Mouse (Mus musculus) MN1 (cell line): ENCODE results near the gene Maml2.
A peak's percentile ranks its signal among the peaks of the same experiment; 100 is the strongest.

Experiments
- DNase-seq: peaks from one replicate; pipeline ENCODE4 v3.0.0-alpha.2; 2016; ENCODE audit warnings: low spot score

Gene Maml2

DNA sequence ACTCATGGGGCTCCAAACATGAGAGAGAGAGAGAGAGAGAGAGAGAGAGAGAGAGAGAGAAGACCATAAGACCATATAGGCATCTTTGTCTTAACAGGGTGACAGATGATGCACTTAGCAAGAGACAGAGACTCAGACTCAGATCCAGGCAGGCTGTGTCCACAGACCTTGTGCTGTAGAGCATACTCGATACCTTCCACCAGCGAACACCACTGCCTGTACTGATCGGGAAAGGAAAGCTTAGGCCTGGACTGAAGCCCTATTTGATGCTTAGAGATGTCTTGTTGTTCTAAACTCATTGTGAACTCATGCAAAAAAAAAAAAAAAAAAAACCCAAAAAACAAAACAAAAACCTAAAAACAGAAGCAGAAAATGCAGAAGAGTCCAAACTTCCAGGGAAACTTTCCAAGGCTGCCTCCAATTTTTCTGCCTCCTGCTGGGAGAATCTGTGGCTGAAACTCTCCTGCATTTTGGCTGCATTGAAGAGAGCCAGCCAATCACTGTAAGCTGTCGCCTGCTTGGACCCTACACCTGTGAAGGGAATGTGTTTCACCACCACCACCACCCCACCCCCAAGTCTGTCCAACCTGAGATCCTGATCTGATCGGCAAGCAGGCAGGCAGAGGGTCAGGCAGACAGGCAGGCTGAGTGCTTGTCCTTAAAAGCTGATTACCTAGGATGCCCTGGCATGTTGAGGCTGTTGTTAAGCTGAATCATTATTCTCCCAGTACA lies 268.6 kb downstream of the Maml2 start:
- DNase-seq, result no peak

DNA sequence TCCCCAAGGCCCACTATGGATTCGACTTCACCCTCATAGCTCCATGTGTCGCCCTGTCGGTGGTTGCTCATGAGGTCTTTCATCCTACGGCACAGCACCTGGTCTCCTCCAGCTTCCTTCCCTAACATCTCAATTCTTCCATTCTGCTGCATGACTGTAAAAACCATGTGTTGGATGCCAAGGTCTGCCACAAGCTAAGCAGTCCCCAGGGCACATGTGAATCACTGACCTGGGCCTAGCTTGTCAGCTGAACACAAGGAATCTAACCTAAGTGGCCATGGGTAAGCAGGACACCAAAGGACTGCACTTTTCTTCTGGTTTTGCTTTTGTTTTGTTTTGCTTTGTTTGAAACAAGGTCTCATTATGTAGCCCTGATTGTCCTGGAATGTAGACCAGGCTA lies 271.3 kb downstream of the Maml2 start:
- no peak for DNase-seq

DNA sequence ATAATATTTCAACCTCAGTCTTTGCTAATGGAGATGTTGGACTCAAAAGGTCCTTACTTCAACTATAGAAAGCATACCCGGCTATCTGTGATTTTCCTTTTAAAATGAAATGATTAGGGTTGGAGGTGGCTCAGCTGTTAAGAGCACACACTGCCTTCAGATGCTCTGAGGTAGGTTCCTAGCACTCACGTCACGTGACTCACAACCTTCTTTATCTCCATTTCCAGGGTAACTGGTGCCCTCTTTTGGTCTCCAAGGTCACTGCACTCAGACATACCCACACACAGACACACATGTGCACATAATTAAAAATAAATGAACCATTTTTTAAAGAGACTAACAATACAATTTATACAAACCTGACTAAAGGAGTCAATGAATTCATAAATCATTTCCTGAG lies 275.1 kb downstream of the Maml2 start:
- no peak for DNase-seq

DNA sequence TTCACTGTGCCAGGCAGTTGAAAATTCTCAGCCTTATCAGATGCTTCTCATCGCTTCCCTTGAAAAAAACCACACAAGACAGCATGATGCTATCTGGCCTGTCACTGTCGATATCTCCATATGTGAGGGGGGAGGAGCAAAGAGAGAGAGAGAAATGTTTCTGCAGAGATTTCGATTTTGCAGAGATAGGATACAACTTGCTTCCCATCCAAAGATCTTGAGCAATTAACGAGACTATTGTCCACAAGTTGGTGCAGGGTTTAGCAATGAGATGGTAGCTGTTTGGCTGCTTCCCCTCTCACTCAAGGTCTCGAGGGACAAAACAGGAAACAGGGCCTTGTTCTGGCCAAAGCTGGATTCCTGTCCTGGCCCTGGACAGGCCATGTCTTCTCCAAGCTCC lies 276.3 kb downstream of the Maml2 start:
- DNase-seq, result peak; percentile 16

DNA sequence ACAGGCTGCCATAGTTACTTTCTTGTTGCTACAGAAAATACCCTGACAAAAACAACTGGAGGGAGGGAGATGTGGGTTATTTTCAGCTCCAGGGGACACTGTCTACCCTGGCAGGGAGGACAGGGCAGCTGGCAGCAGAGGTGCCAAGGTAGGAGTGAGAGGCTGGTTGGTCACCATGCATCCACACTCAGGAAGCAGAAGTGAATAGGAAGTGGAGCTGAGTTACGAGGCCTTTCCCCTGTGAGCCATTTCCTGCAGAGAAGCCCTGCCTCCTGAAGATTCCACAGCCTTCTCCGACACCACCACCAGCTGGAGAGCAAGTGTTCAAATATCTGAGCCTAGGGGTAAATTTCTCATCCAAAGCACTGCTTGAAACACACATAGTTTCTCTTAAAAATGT lies 277.2 kb downstream of the Maml2 start:
- no peak for DNase-seq

DNA sequence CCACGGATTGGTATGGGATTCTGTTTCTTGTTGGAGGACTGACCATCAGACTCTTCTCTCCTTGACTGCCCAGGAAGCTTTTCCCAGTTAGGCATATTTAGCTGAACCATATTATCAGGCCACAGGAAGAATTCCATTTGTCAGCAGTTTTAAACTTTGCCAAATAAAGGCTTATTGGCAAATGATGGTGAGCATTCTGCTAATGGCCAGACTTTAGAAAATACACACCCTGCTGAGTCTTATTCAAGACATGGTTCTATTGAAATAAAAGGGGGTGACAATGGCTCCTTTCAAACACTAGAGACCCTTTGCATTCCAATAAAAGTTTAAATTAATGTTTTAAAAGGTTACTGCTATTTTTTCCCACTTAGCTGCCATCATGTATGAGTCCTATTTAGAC lies 279.4 kb downstream of the Maml2 start:
- no peak for DNase-seq

DNA sequence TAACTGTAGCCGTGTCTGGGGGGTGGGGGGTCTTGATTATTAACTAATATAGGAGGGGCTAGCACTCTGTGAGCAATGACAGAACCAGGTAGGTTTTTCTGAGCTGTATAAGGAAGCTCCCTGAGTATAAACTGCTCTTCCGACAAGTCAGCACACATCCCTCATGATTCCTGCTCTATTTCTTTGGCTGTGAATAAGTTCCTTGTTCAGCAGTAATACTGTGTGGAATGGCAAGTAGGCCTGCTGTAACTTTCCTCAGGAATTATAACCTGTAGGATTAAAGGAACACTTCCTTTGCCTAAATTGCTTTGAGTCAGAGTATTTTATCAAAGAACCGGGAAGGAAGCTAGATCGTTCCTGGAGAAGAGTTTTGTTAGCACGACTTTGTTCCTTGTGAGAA lies 283.4 kb downstream of the Maml2 start:
- no peak for DNase-seq

DNA sequence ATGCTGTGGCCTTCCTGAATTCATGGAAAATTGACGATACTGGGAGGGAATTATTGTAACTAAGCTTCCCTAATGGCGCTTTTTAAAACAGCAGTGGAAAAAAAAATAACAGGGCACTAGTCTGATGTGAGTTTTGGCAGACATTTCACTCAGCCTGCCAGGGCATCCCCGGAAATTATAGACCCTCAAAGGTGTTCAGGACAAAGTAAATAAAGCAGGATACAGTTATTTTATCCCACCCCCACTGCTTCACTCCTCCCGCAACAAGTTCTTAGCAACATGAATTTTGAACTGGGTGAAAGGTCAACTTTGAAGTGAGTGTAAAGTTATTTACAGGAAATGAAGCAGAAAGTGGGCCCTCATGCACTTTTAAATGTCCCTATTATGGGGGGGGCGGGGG lies 286.2 kb downstream of the Maml2 start:
- no peak for DNase-seq

DNA sequence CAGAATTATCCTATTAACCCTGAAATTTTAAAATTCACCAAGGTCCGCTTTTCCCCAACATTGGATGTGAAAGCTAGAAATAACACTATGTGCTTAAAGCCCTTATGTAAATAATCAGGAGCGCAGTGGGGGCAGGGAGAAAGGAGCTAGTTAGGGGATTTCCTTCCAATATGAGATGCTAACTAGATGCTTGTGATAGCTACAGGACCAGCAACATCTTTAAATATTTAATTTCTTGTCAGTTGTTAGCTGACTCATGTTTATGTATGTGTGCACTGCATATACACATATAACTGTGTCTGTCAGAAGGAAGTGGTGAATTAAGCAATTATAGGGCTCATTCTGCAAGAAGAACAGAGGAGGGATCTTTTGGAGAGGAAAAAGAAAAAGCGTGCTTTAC lies 286.7 kb downstream of the Maml2 start:
- DNase-seq, result no peak

DNA sequence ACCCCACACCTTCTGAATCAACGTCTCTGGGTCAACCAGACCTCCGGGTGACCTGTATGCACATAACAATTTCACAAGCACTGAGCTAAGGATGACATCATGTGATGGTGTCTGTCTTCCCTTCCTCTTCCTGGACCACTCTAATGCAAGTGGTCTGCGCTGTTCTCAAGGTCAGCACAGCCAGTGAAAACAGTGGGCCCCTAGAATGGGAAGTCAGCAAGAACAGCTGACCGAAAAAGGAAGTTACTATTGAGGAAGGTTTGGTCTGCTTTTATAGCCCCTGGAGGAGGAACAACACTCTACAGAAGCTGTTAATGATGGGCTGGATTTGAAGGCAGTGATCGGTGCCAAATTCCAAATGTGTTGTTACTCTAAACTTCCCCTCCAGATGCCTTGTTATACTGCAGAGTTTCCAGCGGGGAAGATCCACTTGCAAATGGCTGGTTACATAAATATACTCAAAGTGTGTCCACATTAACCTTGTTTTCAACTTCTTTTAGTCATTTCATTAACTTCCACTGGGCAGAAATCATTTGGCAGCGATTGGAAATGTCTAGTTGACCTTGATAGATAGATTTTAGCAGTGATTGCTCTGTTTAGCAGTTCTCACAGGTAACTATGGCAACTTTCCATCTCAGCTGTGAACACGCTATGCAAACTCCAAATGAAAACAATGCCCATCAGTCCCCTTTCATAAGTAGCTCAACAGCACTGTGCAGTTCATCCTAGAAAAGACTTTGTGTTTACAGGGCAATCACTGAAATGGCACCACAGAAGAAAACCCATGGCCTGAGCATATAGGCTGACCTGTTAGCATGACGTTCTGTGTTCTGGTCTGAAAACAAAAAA lies 289.6 kb downstream of the Maml2 start:
- DNase-seq, result peak; percentile 8

DNA sequence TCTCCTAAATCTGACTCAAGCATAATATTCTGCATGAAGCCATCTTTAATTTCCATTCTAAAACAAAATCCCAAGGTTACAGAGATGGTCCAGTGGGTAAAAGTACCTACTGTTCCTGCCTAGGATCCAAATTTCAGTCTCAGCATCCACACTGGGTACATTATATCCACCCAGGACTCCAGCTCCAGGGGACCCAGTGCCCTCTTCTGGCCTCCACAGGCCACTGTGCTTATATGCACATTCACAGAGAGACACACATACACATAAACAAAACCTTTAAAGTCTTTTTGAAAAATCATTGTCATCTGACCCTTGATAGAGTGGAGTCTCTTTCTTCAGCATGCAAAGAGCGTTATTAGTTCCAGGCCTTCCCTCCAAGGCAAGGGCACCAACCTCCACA lies 291.0 kb downstream of the Maml2 start:
- DNase-seq, result no peak

DNA sequence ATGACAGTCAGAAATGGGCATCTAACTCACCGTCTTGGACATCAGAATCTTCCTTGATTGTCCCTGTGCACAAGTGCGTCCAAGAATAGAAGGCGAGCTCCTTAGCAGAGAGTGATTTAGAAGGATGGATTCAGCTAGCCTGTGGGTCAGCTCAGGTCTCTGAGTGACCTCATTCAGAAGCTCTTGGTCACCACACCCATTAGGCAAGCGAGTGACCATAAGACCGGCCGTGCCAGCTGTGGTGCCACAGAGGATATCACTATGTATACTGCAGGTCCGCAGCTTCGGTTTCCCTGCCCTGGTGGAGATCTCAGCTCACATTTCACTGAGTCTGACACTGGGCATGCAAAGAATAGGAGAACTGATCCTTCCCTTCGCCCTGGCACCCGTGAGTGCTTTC lies 294.9 kb downstream of the Maml2 start:
- no peak for DNase-seq

DNA sequence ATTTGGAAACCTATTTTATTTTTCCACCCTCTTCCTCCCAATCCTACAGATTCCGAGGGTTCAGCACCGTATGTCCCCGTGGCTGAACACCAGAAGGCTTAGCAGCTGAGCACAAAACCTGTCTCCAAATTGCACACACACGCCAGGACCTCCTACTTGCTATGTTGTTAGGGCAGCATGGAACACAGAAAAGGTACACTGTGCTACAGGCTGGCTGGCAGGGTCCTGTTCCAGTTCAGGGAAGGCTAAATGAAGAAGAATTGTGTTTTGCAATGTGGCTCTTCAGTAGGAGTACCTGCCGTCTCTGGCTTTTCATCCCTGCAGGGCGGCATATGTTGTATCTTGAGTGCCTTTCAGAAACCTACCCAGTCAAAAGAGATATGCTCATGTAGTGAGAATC lies 300.0 kb downstream of the Maml2 start:
- DNase-seq, result no peak

DNA sequence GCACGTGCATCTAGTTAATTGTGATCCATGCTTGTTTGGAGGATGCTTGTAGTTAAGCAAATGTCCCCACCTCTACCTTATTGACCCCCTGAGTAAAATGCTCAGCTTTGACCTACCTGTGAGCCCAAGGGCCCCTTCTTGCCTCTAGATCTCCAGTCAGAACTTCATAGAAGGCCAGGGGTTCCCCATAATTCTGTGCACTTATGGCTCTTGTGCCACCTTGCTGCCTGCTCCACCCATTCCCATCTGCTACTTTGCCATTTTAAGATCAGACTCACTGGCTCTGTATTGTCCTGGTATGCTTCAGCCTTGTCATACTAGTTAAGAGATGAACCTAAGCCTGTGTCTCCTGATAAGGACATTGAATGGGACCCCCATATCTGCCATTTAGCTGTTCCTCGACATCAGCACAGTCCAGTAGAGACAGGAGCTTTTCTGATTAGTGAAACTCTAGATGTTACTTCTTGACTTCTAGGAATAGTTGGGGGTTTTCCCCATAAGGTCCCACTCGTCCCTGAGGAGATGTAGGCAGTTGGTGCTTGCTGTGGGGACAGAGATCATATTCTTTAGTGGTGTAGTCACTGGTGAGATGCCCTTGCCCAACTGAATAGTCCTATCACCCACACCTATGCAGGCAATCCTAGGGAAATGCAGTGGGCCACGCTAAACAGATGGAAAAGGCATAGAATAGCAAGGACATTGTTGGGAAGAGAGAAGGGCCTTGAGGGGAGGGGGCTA lies 301.0 kb downstream of the Maml2 start:
- no peak for DNase-seq

DNA sequence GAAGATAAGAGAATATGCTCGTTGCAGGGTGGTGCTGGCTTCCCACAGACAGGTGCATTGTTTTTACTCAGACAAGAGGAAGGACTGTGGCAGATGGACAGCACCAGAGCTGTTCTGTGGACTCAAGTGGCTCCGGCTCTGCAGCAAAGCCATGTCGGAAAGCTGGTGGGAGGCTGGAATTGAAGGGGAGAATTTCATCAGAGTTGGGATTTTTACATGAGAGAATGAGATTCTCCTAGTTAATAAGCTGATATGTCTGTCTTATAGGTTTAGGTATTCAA lies 301.5 kb downstream of the Maml2 start:
- no peak for DNase-seq

DNA sequence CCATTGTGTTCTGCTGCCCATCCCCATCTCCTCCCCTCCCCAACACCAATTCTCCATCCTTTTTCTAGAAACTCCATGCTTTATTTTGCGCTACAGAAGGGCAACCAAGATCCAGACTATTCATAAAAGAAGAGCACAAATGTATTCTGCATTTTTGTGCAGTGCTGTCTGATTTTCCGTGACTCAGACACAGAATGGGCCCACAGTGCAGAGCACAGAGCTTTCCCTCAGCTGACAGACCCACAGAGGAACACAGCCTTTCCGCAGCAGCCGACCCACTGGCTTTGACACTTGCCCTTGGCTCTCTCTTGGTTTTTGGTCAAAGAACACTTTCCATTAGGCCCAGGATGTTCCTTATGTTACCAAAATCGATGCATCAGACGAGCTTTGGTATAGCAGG lies 302.0 kb downstream of the Maml2 start:
- DNase-seq, result no peak

DNA sequence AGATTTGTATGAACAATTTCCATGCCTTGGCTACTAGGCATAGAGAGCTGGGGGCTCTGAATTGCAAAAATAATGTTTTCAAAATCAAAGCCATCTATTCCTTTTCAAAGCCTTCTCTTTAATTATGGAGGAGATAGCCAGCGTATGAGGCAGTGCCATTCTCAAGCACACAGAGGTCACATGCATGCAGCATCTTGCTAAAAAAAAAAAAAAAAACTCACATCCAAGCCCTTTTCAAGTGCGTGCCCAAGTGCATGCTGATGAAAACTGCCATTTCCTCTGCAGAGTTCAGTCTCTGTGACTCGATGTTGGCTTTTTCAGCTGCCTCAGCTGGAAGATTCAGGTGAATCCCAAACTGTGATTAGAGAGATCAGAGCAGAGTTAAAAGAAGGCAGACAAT lies 304.0 kb downstream of the Maml2 start:
- DNase-seq, result no peak

DNA sequence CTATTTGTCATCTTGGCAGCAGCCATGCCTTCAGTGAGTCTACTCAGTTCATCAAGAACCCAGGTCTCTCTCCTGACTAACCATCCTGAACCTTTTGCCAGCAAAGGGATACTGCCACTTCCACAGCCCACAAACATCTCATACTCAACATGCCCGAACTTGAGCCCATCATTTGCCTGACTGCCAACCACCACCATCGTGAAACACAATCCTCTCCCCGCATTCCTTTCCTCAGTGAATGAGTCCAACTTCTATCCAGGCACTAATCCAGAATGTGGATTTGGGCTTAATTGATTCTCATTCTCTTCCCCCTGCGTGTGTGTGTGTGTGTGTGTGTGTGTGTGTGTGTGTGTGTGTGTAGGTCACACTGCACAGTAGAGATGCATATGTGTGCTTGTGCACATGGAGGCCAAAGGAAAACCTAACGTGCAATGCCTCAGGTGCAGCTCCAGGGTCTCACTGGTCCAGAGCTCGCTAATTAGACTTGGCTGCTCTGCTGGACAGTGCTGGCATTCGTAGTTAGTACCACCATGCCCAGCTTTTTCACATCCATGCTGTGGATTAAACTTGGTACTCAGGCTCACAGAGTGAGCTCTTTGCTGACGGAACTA lies 305.9 kb downstream of the Maml2 start:
- DNase-seq, result no peak

DNA sequence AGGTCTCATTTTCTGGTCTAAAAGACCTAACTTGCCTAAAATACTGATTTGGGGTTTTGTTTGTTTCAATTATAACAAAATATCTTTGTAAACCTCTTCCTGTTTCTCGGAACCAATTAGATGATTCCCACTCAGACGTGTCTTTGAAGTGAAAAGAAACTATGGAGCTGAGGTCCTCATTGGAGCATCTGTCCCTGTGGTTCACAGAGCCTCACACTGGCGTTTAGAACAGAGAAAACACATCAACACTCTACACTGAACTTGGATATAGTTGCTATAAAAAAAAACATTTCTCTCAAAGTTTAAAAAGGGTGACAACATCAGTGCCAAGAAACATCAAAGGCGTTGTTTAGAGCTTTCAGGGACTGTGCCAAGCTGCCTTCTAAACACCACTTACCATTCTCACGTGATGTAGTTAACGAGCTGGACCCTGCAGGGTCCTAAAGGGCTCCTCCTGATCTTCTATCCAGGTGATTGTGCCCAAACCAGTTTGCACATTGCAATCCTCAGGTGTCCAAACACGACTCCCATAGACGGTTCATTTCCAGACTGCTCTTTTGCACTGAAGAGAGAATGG lies 309.9 kb downstream of the Maml2 start:
- DNase-seq, result no peak

DNA sequence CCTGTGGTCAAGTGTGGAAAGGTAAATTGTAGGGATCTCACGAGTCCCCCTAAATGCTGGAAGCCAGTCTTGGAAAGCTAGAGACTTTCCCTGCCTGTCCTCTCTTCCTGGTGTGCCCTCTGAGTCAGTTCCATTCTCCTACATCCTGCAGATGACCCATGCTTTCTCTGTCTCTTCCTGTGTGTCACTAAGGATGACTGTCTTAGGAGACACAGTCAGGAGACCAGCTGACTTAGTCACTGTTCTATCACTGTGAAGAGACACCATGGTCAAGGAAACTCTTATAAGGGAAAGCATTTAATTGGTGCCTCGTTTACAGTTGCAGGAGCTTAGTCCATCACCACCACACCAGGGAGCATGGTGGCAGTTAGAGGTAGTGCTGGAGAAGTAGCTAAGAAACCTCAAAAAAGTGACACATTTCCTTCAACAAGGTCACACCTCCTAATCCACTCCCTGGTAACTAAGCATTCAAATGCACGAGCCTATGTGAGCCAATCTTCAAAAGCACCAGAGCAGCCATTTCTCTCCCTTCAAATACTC lies 310.8 kb downstream of the Maml2 start:
- no peak for DNase-seq

DNA sequence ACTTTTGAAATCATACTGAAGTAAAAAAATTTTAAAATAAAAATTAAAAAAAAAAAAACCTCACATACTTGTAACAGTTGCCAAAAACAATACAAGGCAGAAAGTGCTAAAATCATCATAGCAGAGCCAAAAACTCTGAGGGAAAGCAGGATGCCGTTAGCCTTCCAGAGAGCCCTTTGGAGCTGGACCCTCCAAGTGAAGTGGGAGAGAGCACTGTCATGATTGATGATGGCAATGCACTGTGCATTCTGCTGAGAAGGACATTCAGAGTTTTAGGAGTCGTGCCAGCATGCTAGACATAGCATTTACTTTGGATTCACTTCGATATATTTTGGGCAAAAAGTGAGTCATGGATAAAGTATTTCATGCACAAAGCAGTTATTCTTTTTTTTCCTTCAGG lies 313.8 kb downstream of the Maml2 start:
- DNase-seq, result no peak

DNA sequence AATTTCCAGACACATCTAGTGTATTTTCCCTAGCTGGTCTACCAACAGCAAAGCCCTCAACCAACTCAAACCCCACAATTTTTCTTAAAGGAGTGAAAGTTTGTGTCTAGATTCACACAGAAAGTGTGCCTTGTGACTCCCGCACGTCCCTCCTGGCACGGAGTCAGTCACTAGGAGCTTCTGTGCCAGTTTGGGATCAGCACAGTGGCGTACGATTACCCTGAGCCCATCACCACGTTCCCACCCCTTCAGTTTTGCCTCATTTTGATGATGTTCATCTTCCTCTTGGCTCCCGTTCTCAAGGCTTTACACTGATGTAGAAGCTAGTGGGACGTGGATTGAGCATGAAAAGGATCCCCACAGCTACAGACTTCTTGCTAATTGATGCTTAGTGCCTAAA lies 314.6 kb downstream of the Maml2 start:
- DNase-seq, result no peak
